Mouse (Mus musculus) liver, adult 2 months (tissue): Measurements from ENCODE around the gene Cyp2d9. TPM values are rescaled to one million over a fixed set of nuclear protein-coding genes. Genes with fewer than 3 reads are reported as not detected.
"Not testable (repeated sequence)": the region's sequence is repeated elsewhere in the genome, so short reads cannot be mapped to it uniquely, and the experiment has no call there.

Experiments used
- DNase-seq: peaks from one replicate; pipeline ENCODE4 v3.0.0-alpha.2; 2011; ENCODE audit warnings: low read depth, low spot score; ENCODE audit errors: extremely low read depth
- H3K27ac ChIP-seq: fragments of 200-500 bp; replicated peaks from 2 replicates; pipeline ENCODE4 v1.5.1; 2012; ENCODE audit warnings: low read depth, mild to moderate bottlenecking, control low read depth, inconsistent platforms, low read length; ENCODE audit not compliant: insufficient read depth
- H3K27me3 ChIP-seq: fragments of 200-500 bp; 2 replicates; pipeline ENCODE4 v1.6.1; 2012; ENCODE audit warnings: mild to moderate bottlenecking, moderate library complexity, low read length, inconsistent platforms; ENCODE audit not compliant: control insufficient read depth, insufficient read depth
- H3K36me3 ChIP-seq: fragments of 200-500 bp; 2 replicates; pipeline ENCODE4 v1.6.1; 2012; ENCODE audit warnings: low read length, inconsistent platforms; ENCODE audit not compliant: control insufficient read depth, insufficient read depth
- H3K4me1 ChIP-seq: fragments of 200-500 bp; 2 replicates; pipeline ENCODE4 v1.6.1; 2011; ENCODE audit warnings: low read length; ENCODE audit not compliant: control insufficient read depth, insufficient read depth
- H3K4me3 ChIP-seq: fragments of 200-500 bp; 2 replicates; pipeline ENCODE4 v1.5.1; 2011; ENCODE audit warnings: low read depth, mild to moderate bottlenecking, control low read depth, low read length, moderate library complexity; ENCODE audit not compliant: insufficient read depth
- H3K79me2 ChIP-seq: fragments of 200-500 bp; 2 replicates; pipeline ENCODE4 v1.6.1; 2012; ENCODE audit warnings: inconsistent platforms, mild to moderate bottlenecking, low read length, moderate library complexity; ENCODE audit not compliant: control insufficient read depth, insufficient read depth
- H3K9ac ChIP-seq: fragments of 200-500 bp; 2 replicates; pipeline ENCODE4 v1.6.1; 2012; ENCODE audit warnings: low read depth, mild to moderate bottlenecking, control low read depth, inconsistent platforms, low read length
- CTCF ChIP-seq: fragments of 200-500 bp; IDR thresholded peaks from 2 replicates; pipeline ENCODE4 v1.5.1; 2011; ENCODE audit warnings: low read depth, low read length, control low read depth
- POLR2A ChIP-seq: fragments of 200-500 bp; IDR thresholded peaks from 2 replicates; pipeline ENCODE4 v1.6.1; 2011; ENCODE audit warnings: low read length, control low read depth; ENCODE audit not compliant: insufficient read depth; ENCODE audit errors: extremely low read depth
- WGBS: fragments of 180-500 bp; shearing (Covaris S2); methylation state at CpG from one replicate; pipeline ENCODE4 v1.1.7; 2018; 5-methylcytosine and 5-hydroxymethylcytosine counted together
- polyA plus RNA-seq: library from polyadenylated mRNA; depleted of rRNA; stranded (reverse); fragments of >200 nt; gene quantifications from 2 replicates; pipeline ENCODE4 v1.2.3, GENCODE M21; 2012
- total RNA-seq: library from RNA; depleted of rRNA; stranded (reverse); fragments of >200 nt; gene quantifications from 2 replicates; pipeline ENCODE4 v1.2.3, GENCODE M21; 2014

The Cyp2d9 gene
- total and polyA plus RNA-seq, 2 experiments, result 99.8 to 162 TPM

GRCm38 (mm10) chr15:82452133-82452532, 18.9 kb downstream of the Cyp2d9 start:
- peak overlapping the region; percentile 84 for H3K4me3 ChIP-seq
- H3K9ac ChIP-seq, result peak overlapping the region; percentile 81
- peak; percentile 48; the same call in 1 of the 2 replicates for TF ChIP-seq POLR2A
- peaks cover 32% of the 10 kb centered on the region for H3K36me3 ChIP-seq
- WGBS, result 10% methylated on average over 1 of the region's 1 CpGs
- peak overlapping the region; percentile 96 for H3K27ac ChIP-seq
- H3K27me3 ChIP-seq, H3K79me2 ChIP-seq: not testable (repeated sequence)
- H3K4me1 ChIP-seq, result peaks cover 21% of the 10 kb centered on the region
- DNase-seq, result peak; percentile 91

- H3K4me3 ChIP-seq, result peak overlapping the region; percentile 84
- H3K4me1 ChIP-seq, result peaks cover 19% of the 10 kb centered on the region
- 43% methylated on average over 6 of the region's 6 CpGs for WGBS
- H3K36me3 ChIP-seq, result peaks cover 32% of the 10 kb centered on the region
- peak overlapping the region; percentile 81 for H3K9ac ChIP-seq
- not testable (repeated sequence) for H3K79me2 ChIP-seq, H3K27me3 ChIP-seq
- peak overlapping the region; percentile 96 for H3K27ac ChIP-seq
- DNase-seq, result peak; percentile 21
Observed at GRCm38 (mm10) chr15:82453501-82453900, 20.3 kb downstream of the Cyp2d9 start.

GRCm38 (mm10) chr15:82456086-82456790, 23.0 kb downstream of the Cyp2d9 start:
- WGBS, result 83% methylated on average over 6 of the region's 6 CpGs
- DNase-seq, H3K79me2 ChIP-seq, H3K27me3 ChIP-seq, H3K4me3 ChIP-seq: not testable (repeated sequence)
- peaks cover 32% of the 10 kb centered on the region for H3K36me3 ChIP-seq
- peak overlapping the region; percentile 30; the same call in 1 of the 2 replicates for H3K9ac ChIP-seq
- peaks cover 10% of the 10 kb centered on the region; the same call in 1 of the 2 replicates for H3K4me1 ChIP-seq
- peak overlapping the region; percentile 36 for H3K27ac ChIP-seq

DNA sequence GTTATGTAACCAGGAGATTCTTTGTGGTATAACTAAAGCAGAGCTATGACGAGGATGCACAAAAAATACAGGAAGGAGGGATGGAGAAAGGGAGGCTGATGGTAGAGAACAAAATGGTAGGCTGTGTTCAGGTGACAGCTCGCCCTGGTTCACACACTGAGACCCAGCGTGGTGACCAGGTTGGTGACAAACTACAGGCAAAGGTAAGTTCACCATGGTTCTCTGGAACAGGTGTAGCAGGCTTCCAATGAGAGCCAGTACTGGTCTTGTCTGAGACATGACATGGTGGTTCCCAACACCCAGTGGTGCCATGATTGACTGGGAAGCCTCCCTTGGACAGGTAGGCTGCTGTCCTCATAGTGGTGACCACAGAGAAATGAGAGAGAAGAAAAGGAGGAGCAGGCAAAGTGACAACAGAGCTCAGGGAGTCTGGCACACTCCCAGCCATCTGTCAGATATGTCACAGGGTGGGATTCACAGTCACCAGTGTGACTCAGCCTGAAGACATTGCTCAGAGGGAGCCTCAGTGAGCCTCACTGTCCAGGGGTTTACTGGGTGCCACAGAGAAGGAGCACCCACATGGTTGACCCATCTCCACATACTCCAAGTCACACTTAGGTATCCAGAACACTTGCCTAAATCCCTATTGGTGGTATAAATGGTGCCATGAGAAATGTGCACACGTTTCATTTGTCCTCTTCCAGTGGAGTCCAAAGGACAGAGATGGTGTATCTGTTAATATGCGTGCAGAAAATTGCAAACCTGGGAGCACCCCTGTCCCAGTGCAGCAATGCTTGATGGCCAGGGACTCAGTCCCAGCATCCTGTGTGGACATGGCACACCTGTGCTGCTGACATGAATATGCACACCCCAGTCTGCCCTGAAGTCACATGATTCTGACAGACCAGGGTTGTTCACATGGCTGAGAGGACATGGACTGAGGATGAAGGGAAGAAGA, 24.1 kb downstream of the Cyp2d9 start:
- WGBS, result 40% methylated on average over 5 of the region's 5 CpGs
- DNase-seq, result peak; percentile 83
- Histone ChIP-seq H3K27me3 (no peaks in the 10 kb centered on the region), H3K27ac (peak overlapping the region; percentile 36), H3K4me1 (peaks cover 10% of the 10 kb centered on the region; the same call in 1 of the 2 replicates), H3K36me3 (peaks cover 32% of the 10 kb centered on the region), H3K4me3 (no peak overlapping the region), H3K9ac (no peak overlapping the region), H3K79me2 (no peaks in the 10 kb centered on the region)
- no peak for TF ChIP-seq CTCF
- peak; percentile 63; the same call in 1 of the 2 replicates for TF ChIP-seq POLR2A

- H3K4me3 ChIP-seq, H3K27me3 ChIP-seq, H3K79me2 ChIP-seq, H3K9ac ChIP-seq, H3K27ac ChIP-seq: not testable (repeated sequence)
- Histone ChIP-seq H3K36me3 (peaks cover 21% of the 10 kb centered on the region), H3K4me1 (peaks cover 10% of the 10 kb centered on the region; the same call in 1 of the 2 replicates)
- 18% methylated on average over 12 of the region's 12 CpGs for WGBS
- DNase-seq, result peak; percentile 83
- TF ChIP-seq POLR2A, result peak; percentile 44; the same call in 1 of the 2 replicates
Observed at GRCm38 (mm10) chr15:82459266-82459665, 26.0 kb downstream of the Cyp2d9 start.

DNA sequence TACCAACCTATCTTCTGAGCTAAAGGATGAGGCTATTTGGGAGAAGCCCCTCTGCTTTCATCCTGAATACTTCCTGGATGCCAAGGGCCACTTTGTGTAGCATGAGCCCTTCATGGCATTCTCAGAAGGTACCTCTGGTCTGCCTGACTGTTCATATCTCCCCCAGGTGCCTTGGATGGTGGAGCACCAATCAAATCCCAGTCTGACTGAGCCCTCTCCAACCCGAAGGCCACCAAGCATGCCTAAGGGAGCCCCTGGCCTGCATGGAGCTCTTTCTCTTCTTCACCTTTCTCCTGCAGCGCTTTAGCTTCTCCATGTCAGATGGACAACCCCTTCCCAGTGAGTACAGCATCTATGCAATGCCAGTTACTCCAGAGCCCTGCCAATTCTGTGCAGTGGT, 31.5 kb downstream of the Cyp2d9 start:
- no peaks in the 10 kb centered on the region for H3K79me2 ChIP-seq
- no peaks in the 10 kb centered on the region for H3K4me1 ChIP-seq
- no peak overlapping the region for H3K9ac ChIP-seq
- no peak for DNase-seq
- WGBS, result 91% methylated on average over 2 of the region's 2 CpGs
- H3K27me3 ChIP-seq, result no peaks in the 10 kb centered on the region
- TF ChIP-seq CTCF (no peak), POLR2A (no peak)
- H3K27ac ChIP-seq, result no peak overlapping the region
- H3K36me3 ChIP-seq, result no peaks in the 10 kb centered on the region
- no peak overlapping the region for H3K4me3 ChIP-seq

DNA sequence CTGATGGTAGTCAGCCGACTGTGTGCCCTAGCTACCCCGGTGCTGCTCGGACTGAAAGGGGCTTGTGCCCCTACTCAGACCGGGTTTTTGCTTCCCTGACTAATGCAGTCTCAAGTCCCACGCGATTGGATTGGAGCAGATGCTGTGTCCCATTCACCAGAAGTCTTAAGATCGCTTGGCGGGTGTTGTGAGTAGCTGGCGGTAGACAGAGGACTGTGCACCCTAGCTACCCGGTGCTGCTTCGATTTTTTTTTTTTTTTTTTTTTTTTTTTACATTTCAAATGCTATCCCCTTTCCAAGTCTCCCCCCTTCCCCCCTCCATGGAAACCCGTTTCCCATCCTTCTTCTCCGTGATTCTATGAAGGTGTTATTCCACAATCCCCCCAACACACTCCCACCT, 61.0 kb downstream of the Cyp2d9 start:
- 57% methylated on average over 13 of the region's 13 CpGs for WGBS

More for the DNA sequence above, 61.0 kb downstream of the Cyp2d9 start:
- not testable (repeated sequence) for H3K36me3 ChIP-seq, H3K9ac ChIP-seq, DNase-seq, H3K27ac ChIP-seq, H3K4me3 ChIP-seq, H3K27me3 ChIP-seq, H3K4me1 ChIP-seq, H3K79me2 ChIP-seq
